ENCODE assay signal across 9 mouse cellular contexts in genomic region chr5:31094100-31094798, GRCm38 (mm10). TPM values are rescaled to one million over a fixed set of nuclear protein-coding genes. Genes with fewer than 3 reads are reported as not detected.
DNase-seq lines count a peak whose midpoint lies in the region; ATAC-seq and TF ChIP-seq lines count a peak whose summit lies in the region.
"Had no signal": no experiment of that assay in that cellular context is flagged by ENCODE, and none has a peak within 500 bp of the region (broad histone marks: within the 10 kb centered on the region; RNA-seq: fewer than 3 reads in every experiment).

No protein-coding gene starts in this region.

- peak overlapping the region; percentile 29; the same call in 1 of the 2 replicates for H3K4me2 ChIP-seq in limb, embryonic 14.5 days (replicated peaks; ENCODE audit: low read depth, low read length, severe bottlenecking)

- 5% methylated on average over 29 of the region's 29 CpGs for WGBS in spleen, adult 2 months
- 2% methylated on average over 29 of the region's 29 CpGs for WGBS in forebrain, embryonic 10.5 days
- WGBS in limb, embryonic 14.5 days = 2% methylated on average over 28 of the region's 29 CpGs

- no peak overlapping the region for H3K27ac ChIP-seq in spleen, adult 2 months (ENCODE audit: insufficient read depth, low read length)
- H3K27ac ChIP-seq in forebrain, embryonic 10.5 days = no peak overlapping the region
- H3K27ac ChIP-seq in limb, embryonic 14.5 days (replicated peaks; ENCODE audit: low read depth, low read length) = no peak overlapping the region

- no peak overlapping the region for H3K9ac ChIP-seq in limb, embryonic 14.5 days (ENCODE audit: low read depth, low read length, severe bottlenecking)

- no peak for DNase-seq in spleen, adult 2 months (ENCODE audit: low read depth in 1 of 2, low spot score in 2 of 2)
- DNase-seq in spleen, postnatal 36 days (ENCODE audit: low spot score in 2 of 2) = no peak
- peak; percentile 49 for DNase-seq in forebrain, embryonic 10.5 days (ENCODE audit: extremely low spot score, low spot score)
- DNase-seq in limb, embryonic 14.5 days (ENCODE audit: low spot score) = no peak
- DNase-seq in splenic B cell, adult 2 months (ENCODE audit: low read depth, low spot score) = peak; percentile 38
- DNase-seq in spleen, postnatal 4 days (ENCODE audit: low spot score in 2 of 2) = no peak
- no peak for DNase-seq in gastrocnemius, postnatal 25 days
- DNase-seq in testis, postnatal 10 days (ENCODE audit: low spot score) = no peak

- TF ChIP-seq POLR2A in spleen, adult 2 months (IDR thresholded peaks at IDR 0.05; ENCODE audit: low read depth, low read length) = no peak
- no peak for TF ChIP-seq POLR2A in limb, embryonic 14.5 days (IDR thresholded peaks at IDR 0.05; ENCODE audit: borderline replicate concordance, extremely low read depth, insufficient read depth, insufficient read length)

- H3K4me3 ChIP-seq in spleen, adult 2 months (ENCODE audit: extremely low read depth, insufficient read depth, insufficient read length) = peak overlapping the region; percentile 45
- H3K4me3 ChIP-seq in forebrain, embryonic 10.5 days = peak overlapping the region; percentile 52
- H3K4me3 ChIP-seq in limb, embryonic 14.5 days (replicated peaks; ENCODE audit: low read length) = peak overlapping the region; percentile 18

- peaks cover 30% of the 10 kb centered on the region for H3K27me3 ChIP-seq in spleen, adult 2 months (ENCODE audit: control insufficient read depth, insufficient read depth, low read length)
- peaks cover 100% of the 10 kb centered on the region for H3K27me3 ChIP-seq in forebrain, embryonic 10.5 days (ENCODE audit: poor library complexity, severe bottlenecking)
- peaks cover 84% of the 10 kb centered on the region for H3K27me3 ChIP-seq in limb, embryonic 14.5 days (ENCODE audit: control insufficient read depth, insufficient read depth, low read length)
- no peaks in the 10 kb centered on the region; the same call in 1 of the 2 replicates for H3K27me3 ChIP-seq in splenic B cell, adult 2 months (ENCODE audit: control insufficient read depth, insufficient read depth, low read length, poor library complexity, severe bottlenecking)

- H3K36me3 ChIP-seq in spleen, adult 2 months (ENCODE audit: control insufficient read depth, insufficient read depth, low read length) = no peaks in the 10 kb centered on the region
- no peaks in the 10 kb centered on the region for H3K36me3 ChIP-seq in forebrain, embryonic 10.5 days (replicated peaks)
- H3K36me3 ChIP-seq in limb, embryonic 14.5 days (ENCODE audit: control insufficient read depth, insufficient read depth, low read length) = no peaks in the 10 kb centered on the region
- H3K36me3 ChIP-seq in splenic B cell, adult 2 months (ENCODE audit: control insufficient read depth, insufficient read depth, low read length, poor library complexity, severe bottlenecking) = no peaks in the 10 kb centered on the region

- peaks cover 22% of the 10 kb centered on the region for H3K4me1 ChIP-seq in spleen, adult 2 months (ENCODE audit: control insufficient read depth, insufficient read depth, insufficient read length)
- H3K4me1 ChIP-seq in forebrain, embryonic 10.5 days = peaks cover 44% of the 10 kb centered on the region
- peaks cover 3% of the 10 kb centered on the region; the same call in 1 of the 2 replicates for H3K4me1 ChIP-seq in limb, embryonic 14.5 days (ENCODE audit: control insufficient read depth, insufficient read depth, low read length)

- TF ChIP-seq CTCF in spleen, adult 2 months (IDR thresholded peaks at IDR 0.05; ENCODE audit: extremely low read depth, insufficient read depth, insufficient read length, insufficient replicate concordance) = no peak

- H3K9me3 ChIP-seq in forebrain, embryonic 10.5 days = no peaks in the 10 kb centered on the region
- H3K9me3 ChIP-seq in limb, embryonic 14.5 days (ENCODE audit: control insufficient read depth, low read length) = no peaks in the 10 kb centered on the region

- ATAC-seq in limb, embryonic 14.5 days (ENCODE audit: low FRiP score, low read depth) = no peak

RNA-seq across cellular contexts. Expression of gene Dnajc5g, which starts 11.8 kb away (rescaled TPM):
- polyA plus RNA-seq in spleen, adult 2 months (2012; rRNA removed) = not detected in 2 replicates
- not detected in 2 replicates for polyA plus RNA-seq in forebrain, embryonic 10.5 days (2016; fragmentation: Nextera tagmentation; extraction: Ambion mirVana)
- not detected in 2 replicates for polyA plus RNA-seq in limb, embryonic 14.5 days (2012; rRNA removed)
- polyA plus RNA-seq in limb, embryonic 14.5 days (2014; fragmentation: Nextera tagmentation; extraction: Ambion mirVana) = not detected in 2 replicates
- total RNA-seq in gastrocnemius, postnatal 25 days (2021) = not detected
- total RNA-seq: common myeloid progenitor, adult 5-6 weeks had no signal

RNA-seq across cellular contexts. Expression of gene Slc30a3, which starts 13.8 kb away (rescaled TPM):
- polyA plus RNA-seq in spleen, adult 2 months (2012; rRNA removed) = 0.08 and 0.09 TPM in 2 replicates
- polyA plus RNA-seq in forebrain, embryonic 10.5 days (2016; fragmentation: Nextera tagmentation; extraction: Ambion mirVana) = 0.32 and 0.39 TPM in 2 replicates
- 0.82 and 0.86 TPM in 2 replicates for polyA plus RNA-seq in limb, embryonic 14.5 days (2012; rRNA removed)
- polyA plus RNA-seq in limb, embryonic 14.5 days (2014; fragmentation: Nextera tagmentation; extraction: Ambion mirVana) = 0.53 and 0.91 TPM in 2 replicates
- under 1 TPM in 1 of 2 experiments, not detected in 1; 0.13 TPM for total RNA-seq in gastrocnemius, postnatal 25 days (2021)
- total RNA-seq: common myeloid progenitor, adult 5-6 weeks had no signal

RNA-seq across cellular contexts. Expression of gene Trim54, which starts 22.3 kb away (rescaled TPM):
- not detected in 2 replicates for polyA plus RNA-seq in spleen, adult 2 months (2012; rRNA removed)
- 0.11 TPM in 1 of 2 replicates, not detected in the other for polyA plus RNA-seq in forebrain, embryonic 10.5 days (2016; fragmentation: Nextera tagmentation; extraction: Ambion mirVana)
- polyA plus RNA-seq in limb, embryonic 14.5 days (2012; rRNA removed) = 8.1 and 8.7 TPM in 2 replicates
- 4.9 and 6.2 TPM in 2 replicates for polyA plus RNA-seq in limb, embryonic 14.5 days (2014; fragmentation: Nextera tagmentation; extraction: Ambion mirVana)
- 100 to 1,000 TPM; 303 to 342 TPM for total RNA-seq in gastrocnemius, postnatal 25 days (2021)
- total RNA-seq: common myeloid progenitor, adult 5-6 weeks had no signal

RNA-seq across cellular contexts. Expression of gene Cad, which starts 39.7 kb away (rescaled TPM):
- 44.0 and 52.5 TPM in 2 replicates for polyA plus RNA-seq in spleen, adult 2 months (2012; rRNA removed)
- 76.4 and 79.3 TPM in 2 replicates for polyA plus RNA-seq in forebrain, embryonic 10.5 days (2016; fragmentation: Nextera tagmentation; extraction: Ambion mirVana)
- 49.1 and 62.5 TPM in 2 replicates for polyA plus RNA-seq in limb, embryonic 14.5 days (2012; rRNA removed)
- 28.3 and 29.4 TPM in 2 replicates for polyA plus RNA-seq in limb, embryonic 14.5 days (2014; fragmentation: Nextera tagmentation; extraction: Ambion mirVana)
- total RNA-seq in gastrocnemius, postnatal 25 days (2021) = 10 to 100 TPM; 19.3 to 25.1 TPM

RNA-seq across cellular contexts. Expression of gene Ucn, which starts 44.4 kb away (rescaled TPM):
- polyA plus RNA-seq in spleen, adult 2 months (2012; rRNA removed) = not detected in 2 replicates
- not detected in 2 replicates for polyA plus RNA-seq in forebrain, embryonic 10.5 days (2016; fragmentation: Nextera tagmentation; extraction: Ambion mirVana)
- polyA plus RNA-seq in limb, embryonic 14.5 days (2012; rRNA removed) = 0.16 TPM in 1 of 2 replicates, not detected in the other
- polyA plus RNA-seq in limb, embryonic 14.5 days (2014; fragmentation: Nextera tagmentation; extraction: Ambion mirVana) = 0.46 TPM in 1 of 2 replicates, not detected in the other
- not detected for total RNA-seq in gastrocnemius, postnatal 25 days (2021)
- total RNA-seq: common myeloid progenitor, adult 5-6 weeks had no signal

Comparison
In these comparisons a context has a peak if more than half of its experiments do, and no peak if none do; other contexts are left out.
1. DNase-seq: peak in forebrain, embryonic 10.5 days (single experiment) and splenic B cell, adult 2 months (single experiment); none in spleen, adult 2 months (0 of 2), spleen, postnatal 36 days (0 of 2), limb, embryonic 14.5 days (single experiment), spleen, postnatal 4 days (0 of 2), gastrocnemius, postnatal 25 days (single experiment) and testis, postnatal 10 days (single experiment).
2. Peak in every context shown above with its lines, with median percentiles within 50 percentile points of each other: H3K4me3 ChIP-seq.